Mouse (Mus musculus) intestine, embryonic 16.5 days (tissue): ENCODE measurements around the gene Ghrh. TPM values are rescaled to one million over a fixed set of nuclear protein-coding genes. Genes with fewer than 3 reads are reported as not detected.

Experiments used
- ATAC-seq: fragments of 200-750 bp; cut with Nextera tagmentation; 2 replicates; pipeline ENCODE4 v1.8.0; 2017; ENCODE audit warnings: moderate TSS enrichment, moderate library complexity
- H3K27ac ChIP-seq: fragments of 300-500 bp; sonication (generic); 2 replicates; pipeline ENCODE4 v1.5.1; 2014; ENCODE audit warnings: mild to moderate bottlenecking, low read length
- H3K27me3 ChIP-seq: fragments of 300-500 bp; sonication (generic); replicated peaks from 2 replicates; pipeline ENCODE4 v1.6.1; 2014; ENCODE audit warnings: low read length, control low read depth, mixed read lengths; ENCODE audit not compliant: control insufficient read depth, insufficient read depth
- H3K36me3 ChIP-seq: fragments of 300-500 bp; sonication (generic); 2 replicates; pipeline ENCODE4 v1.6.1; 2014; ENCODE audit warnings: low read length, control low read depth; ENCODE audit not compliant: control insufficient read depth, insufficient read depth
- H3K4me1 ChIP-seq: fragments of 300-500 bp; sonication (generic); 2 replicates; pipeline ENCODE4 v1.6.1; 2014; ENCODE audit warnings: low read length, control low read depth, mixed read lengths; ENCODE audit not compliant: control insufficient read depth, insufficient read depth
- H3K4me2 ChIP-seq: fragments of 300-500 bp; sonication (generic); 2 replicates; pipeline ENCODE4 v1.6.1; 2014; ENCODE audit warnings: low read depth, low read length, control low read depth
- H3K4me3 ChIP-seq: fragments of 300-500 bp; sonication (generic); 2 replicates; pipeline ENCODE4 v1.5.1; 2014; ENCODE audit warnings: mild to moderate bottlenecking, low read length
- H3K9ac ChIP-seq: fragments of 300-500 bp; sonication (generic); 2 replicates; pipeline ENCODE4 v1.6.1; 2014; ENCODE audit warnings: low read depth, low read length
- H3K9me3 ChIP-seq: fragments of 300-500 bp; sonication (generic); 2 replicates; pipeline ENCODE4 v1.6.1; 2016; ENCODE audit warnings: low read length, control low read depth; ENCODE audit not compliant: control insufficient read depth
- WGBS: fragments of 180-500 bp; shearing (Covaris S2); extraction: QIAGEN DNeasy Blood & Tissue Kit; methylation state at CpG from one replicate; pipeline ENCODE4 v1.1.7; 2014; 5-methylcytosine and 5-hydroxymethylcytosine counted together
- polyA plus RNA-seq: library from polyadenylated mRNA; unstranded; fragments of >200 nt; fragmentation: Nextera tagmentation; extraction: Ambion mirVana; gene quantifications from 2 replicates; pipeline ENCODE4 v1.2.1, GENCODE M21; 2015

The Ghrh gene
- polyA plus RNA-seq, 1 experiment from 2014 or later, result 0.76 TPM

- H3K4me1 ChIP-seq, result 0 out of 2 replicates have a peak, but pooled peaks cover 3% of the 10 kb centered on the region
- H3K9me3 ChIP-seq, result no peaks in the 10 kb centered on the region
- ATAC-seq, result 0 out of 2 replicates have a peak, but pooled peaks have one; percentile 63
- 73% methylated on average over 5 of the region's 5 CpGs for WGBS
- H3K9ac ChIP-seq, result no peak overlapping the region
- H3K4me3 ChIP-seq, result no peak overlapping the region
- no peaks in the 10 kb centered on the region for H3K27me3 ChIP-seq
- H3K27ac ChIP-seq, result no peak overlapping the region
- no peaks in the 10 kb centered on the region for H3K36me3 ChIP-seq
- no peak overlapping the region for H3K4me2 ChIP-seq
These were observed 12.7 kb upstream of the Ghrh start for GRCm38 (mm10) chr2:157360028-157360427.

GRCm38 (mm10) chr2:157354106-157354505, 6.8 kb upstream of the Ghrh start:
- Histone ChIP-seq H3K4me1 (peaks cover 5% of the 10 kb centered on the region), H3K9ac (no peak overlapping the region), H3K27me3 (no peaks in the 10 kb centered on the region), H3K36me3 (no peaks in the 10 kb centered on the region), H3K9me3 (no peaks in the 10 kb centered on the region), H3K27ac (no peak overlapping the region), H3K4me2 (no peak overlapping the region), H3K4me3 (no peak overlapping the region)
- WGBS, result 74% methylated on average over 3 of the region's 3 CpGs
- ATAC-seq, result no peak

GRCm38 (mm10) chr2:157353183-157353582, 5.9 kb upstream of the Ghrh start:
- ATAC-seq, result no peak
- H3K27ac ChIP-seq, result no peak overlapping the region
- no peaks in the 10 kb centered on the region for H3K36me3 ChIP-seq
- 66% methylated on average over 4 of the region's 4 CpGs for WGBS
- H3K9ac ChIP-seq, result no peak overlapping the region
- H3K4me2 ChIP-seq, result no peak overlapping the region
- no peaks in the 10 kb centered on the region for H3K27me3 ChIP-seq
- H3K4me3 ChIP-seq, result no peak overlapping the region
- no peaks in the 10 kb centered on the region for H3K9me3 ChIP-seq
- peaks cover 11% of the 10 kb centered on the region for H3K4me1 ChIP-seq

- no peak overlapping the region for H3K4me3 ChIP-seq
- peaks cover 15% of the 10 kb centered on the region for H3K4me1 ChIP-seq
- no peaks in the 10 kb centered on the region for H3K36me3 ChIP-seq
- no peaks in the 10 kb centered on the region for H3K27me3 ChIP-seq
- no peak overlapping the region for H3K9ac ChIP-seq
- H3K9me3 ChIP-seq, result no peaks in the 10 kb centered on the region
- peak; percentile 46 for ATAC-seq
- 48% methylated on average over 12 of the region's 12 CpGs for WGBS
- no peak overlapping the region for H3K4me2 ChIP-seq
- peak overlapping the region; percentile 47 for H3K27ac ChIP-seq
These were observed 1.9 kb upstream of the Ghrh start for GRCm38 (mm10) chr2:157349121-157349778.

GRCm38 (mm10) chr2:157343337-157343736, 4.0 kb downstream of the Ghrh start:
- ATAC-seq, result peak; percentile 52; the same call in 1 of the 2 replicates

GRCm38 (mm10) chr2:157342328-157342926, 4.9 kb downstream of the Ghrh start:
- 57% methylated on average over 5 of the region's 5 CpGs for WGBS

More at GRCm38 (mm10) chr2:157343337-157343736, 4.0 kb downstream of the Ghrh start:
- Histone ChIP-seq H3K27ac (no peak overlapping the region), H3K4me1 (peaks cover 13% of the 10 kb centered on the region), H3K4me2 (no peak overlapping the region), H3K36me3 (no peaks in the 10 kb centered on the region), H3K4me3 (no peak overlapping the region), H3K27me3 (no peaks in the 10 kb centered on the region), H3K9ac (no peak overlapping the region), H3K9me3 (no peaks in the 10 kb centered on the region)
- 48% methylated on average over 6 of the region's 6 CpGs for WGBS

GRCm38 (mm10) chr2:157341554-157342270, 5.6 kb downstream of the Ghrh start:
- H3K4me3 ChIP-seq, result no peak overlapping the region
- H3K36me3 ChIP-seq, result no peaks in the 10 kb centered on the region
- H3K4me1 ChIP-seq, result peaks cover 9% of the 10 kb centered on the region; the same call in 1 of the 2 replicates
- no peak for ATAC-seq
- H3K27ac ChIP-seq, result no peak overlapping the region
- WGBS, result 41% methylated on average over 11 of the region's 11 CpGs
- H3K4me2 ChIP-seq, result no peak overlapping the region
- no peaks in the 10 kb centered on the region for H3K27me3 ChIP-seq
- no peak overlapping the region for H3K9ac ChIP-seq
- H3K9me3 ChIP-seq, result no peaks in the 10 kb centered on the region

More at GRCm38 (mm10) chr2:157342328-157342926, 4.9 kb downstream of the Ghrh start:
- H3K9me3 ChIP-seq, result no peaks in the 10 kb centered on the region
- H3K4me1 ChIP-seq, result peaks cover 10% of the 10 kb centered on the region
- no peaks in the 10 kb centered on the region for H3K36me3 ChIP-seq
- no peak overlapping the region for H3K4me3 ChIP-seq
- H3K9ac ChIP-seq, result no peak overlapping the region
- no peak for ATAC-seq
- H3K27ac ChIP-seq, result no peak overlapping the region
- H3K4me2 ChIP-seq, result no peak overlapping the region
- no peaks in the 10 kb centered on the region for H3K27me3 ChIP-seq

GRCm38 (mm10) chr2:157340221-157340741, 7.0 kb downstream of the Ghrh start:
- H3K4me3 ChIP-seq, result no peak overlapping the region
- no peaks in the 10 kb centered on the region for H3K36me3 ChIP-seq
- peak; percentile 26 for ATAC-seq
- WGBS, result 37% methylated on average over 7 of the region's 7 CpGs
- H3K4me1 ChIP-seq, result peaks cover 9% of the 10 kb centered on the region; the same call in 1 of the 2 replicates
- H3K27me3 ChIP-seq, result no peaks in the 10 kb centered on the region
- peak overlapping the region; percentile 20; the same call in 1 of the 2 replicates for H3K9ac ChIP-seq
- no peak overlapping the region for H3K4me2 ChIP-seq
- no peaks in the 10 kb centered on the region for H3K9me3 ChIP-seq
- no peak overlapping the region for H3K27ac ChIP-seq

- H3K27me3 ChIP-seq, result no peaks in the 10 kb centered on the region
These were observed 7.8 kb downstream of the Ghrh start for GRCm38 (mm10) chr2:157339532-157339931.

More at GRCm38 (mm10) chr2:157339532-157339931, 7.8 kb downstream of the Ghrh start:
- no peak overlapping the region for H3K9ac ChIP-seq
- 71% methylated on average over 7 of the region's 7 CpGs for WGBS
- H3K27ac ChIP-seq, result no peak overlapping the region
- H3K4me3 ChIP-seq, result no peak overlapping the region
- no peak for ATAC-seq
- H3K36me3 ChIP-seq, result no peaks in the 10 kb centered on the region
- no peak overlapping the region for H3K4me2 ChIP-seq
- H3K9me3 ChIP-seq, result no peaks in the 10 kb centered on the region
- H3K4me1 ChIP-seq, result peaks cover 9% of the 10 kb centered on the region; the same call in 1 of the 2 replicates
